12 mouse cellular contexts compared by ENCODE assay signal in genomic region chr2:11196071-11196470, GRCm38 (mm10).
"Had no signal": no experiment of that assay in that cellular context is flagged by ENCODE, and none has a peak within 500 bp of the region (broad histone marks: within the 10 kb centered on the region; RNA-seq: fewer than 3 reads in every experiment).

No protein-coding gene starts in this region.

- DNase-seq: retina, postnatal 1 day; right cerebral cortex, adult 18-20 months; right cerebral cortex, postnatal 14 days; right cerebral cortex, postnatal 25 days; right cerebral cortex, postnatal 4 days; spleen, adult 18-20 months; thymus, adult 18-20 months; thymus, adult 2 months; thymus, postnatal 14 days; thymus, postnatal 25 days; thymus, postnatal 36 days; thymus, postnatal 4 days had no signal
